Mouse (Mus musculus) erythroblast, embryonic 14.5 days (primary cell): Measurements from ENCODE around the gene Ctnna3. TPM values are rescaled to one million over a fixed set of nuclear protein-coding genes. Genes with fewer than 3 reads are reported as not detected.
A peak's percentile ranks its signal among the peaks of the same experiment; 100 is the strongest.
"Not testable (repeated sequence)": the region's sequence is repeated elsewhere in the genome, so short reads cannot be mapped to it uniquely, and the experiment has no call there.

Experiments used
- H3K27me3 ChIP-seq: 2 replicates; pipeline ENCODE4 v1.6.1; 2012; ENCODE audit warnings: inconsistent platforms; ENCODE audit not compliant: control insufficient read depth
- H3K36me3 ChIP-seq: 2 replicates; pipeline ENCODE4 v1.6.1; 2012; ENCODE audit warnings: mild to moderate bottlenecking, inconsistent platforms; ENCODE audit not compliant: control insufficient read depth
- H3K4me1 ChIP-seq: 2 replicates; pipeline ENCODE4 v1.6.1; 2012; ENCODE audit warnings: inconsistent platforms; ENCODE audit not compliant: control insufficient read depth
- H3K4me3 ChIP-seq: replicated peaks from 2 replicates; pipeline ENCODE3; 2012; ENCODE audit warnings: moderate library complexity, mild to moderate bottlenecking, inconsistent platforms
- H3K9me3 ChIP-seq: 2 replicates; pipeline ENCODE4 v1.6.1; 2012; ENCODE audit warnings: low read length, inconsistent platforms, mixed read lengths; ENCODE audit not compliant: control insufficient read depth
- GATA1 ChIP-seq: IDR thresholded peaks from 2 replicates; pipeline ENCODE4 v1.6.1; 2012; ENCODE audit warnings: low read length, inconsistent platforms, mixed read lengths
- TAL1 ChIP-seq: IDR thresholded peaks from 3 replicates; pipeline ENCODE4 v1.6.1; 2012; ENCODE audit warnings: low read length, inconsistent platforms, mixed read lengths
- polyA plus RNA-seq: library from polyadenylated mRNA; stranded (reverse); fragments of >175 nt; gene quantifications from 2 replicates; pipeline ENCODE4 v1.2.3, GENCODE M21; 2012

Gene Ctnna3
- polyA plus RNA-seq, 1 experiment, result not detected

- H3K4me3 ChIP-seq, result no peak overlapping the region
- TF ChIP-seq TAL1, result no peak
- no peak for TF ChIP-seq GATA1
- peaks cover 84% of the 10 kb centered on the region for H3K4me1 ChIP-seq
- H3K9me3 ChIP-seq, result no peaks in the 10 kb centered on the region
- no peaks in the 10 kb centered on the region; the same call in 1 of the 2 replicates for H3K36me3 ChIP-seq
- H3K27me3 ChIP-seq, result no peaks in the 10 kb centered on the region
These were observed 1.4 kb downstream of the Ctnna3 start for GRCm38 (mm10) chr10:63431221-63431736.

GRCm38 (mm10) chr10:63432099-63432498 lies 2.2 kb downstream of the Ctnna3 start:
- TF ChIP-seq GATA1, result no peak
- TF ChIP-seq TAL1, result no peak
- Histone ChIP-seq H3K9me3 (no peaks in the 10 kb centered on the region), H3K36me3 (no peaks in the 10 kb centered on the region; the same call in 1 of the 2 replicates), H3K4me3 (no peak overlapping the region), H3K4me1 (peaks cover 76% of the 10 kb centered on the region), H3K27me3 (no peaks in the 10 kb centered on the region)

- H3K9me3 ChIP-seq, result no peaks in the 10 kb centered on the region
- TF ChIP-seq GATA1 (no peak), TAL1 (no peak)
- H3K36me3 ChIP-seq, result no peaks in the 10 kb centered on the region; the same call in 1 of the 2 replicates
- no peaks in the 10 kb centered on the region for H3K27me3 ChIP-seq
- peaks cover 68% of the 10 kb centered on the region for H3K4me1 ChIP-seq
- H3K4me3 ChIP-seq, result no peak overlapping the region
These were observed 3.0 kb downstream of the Ctnna3 start for GRCm38 (mm10) chr10:63432887-63433286.

GRCm38 (mm10) chr10:63438736-63439262 lies 8.9 kb downstream of the Ctnna3 start:
- H3K9me3 ChIP-seq, result peaks cover 7% of the 10 kb centered on the region
- H3K36me3 ChIP-seq, result peaks cover 6% of the 10 kb centered on the region
- no peak overlapping the region for H3K4me3 ChIP-seq
- TF ChIP-seq GATA1 (no peak), TAL1 (no peak)
- H3K27me3 ChIP-seq, result no peaks in the 10 kb centered on the region
- H3K4me1 ChIP-seq, result peaks cover 59% of the 10 kb centered on the region

- H3K4me1 ChIP-seq, result peaks cover 60% of the 10 kb centered on the region
These were observed 9.9 kb downstream of the Ctnna3 start for GRCm38 (mm10) chr10:63439694-63440228.

GRCm38 (mm10) chr10:63444602-63445387 lies 14.9 kb downstream of the Ctnna3 start:
- peaks cover 20% of the 10 kb centered on the region for H3K9me3 ChIP-seq
- peak overlapping the region; percentile 57 for H3K4me3 ChIP-seq
- TF ChIP-seq TAL1 (peak; percentile 82), GATA1 (peak; percentile 4)
- peaks cover 55% of the 10 kb centered on the region for H3K4me1 ChIP-seq
- H3K27me3 ChIP-seq, result not testable (repeated sequence)
- H3K36me3 ChIP-seq, result peaks cover 11% of the 10 kb centered on the region

More at GRCm38 (mm10) chr10:63439694-63440228, 9.9 kb downstream of the Ctnna3 start:
- Histone ChIP-seq H3K9me3 (peaks cover 14% of the 10 kb centered on the region), H3K27me3 (no peaks in the 10 kb centered on the region), H3K4me3 (no peak overlapping the region), H3K36me3 (peaks cover 7% of the 10 kb centered on the region)
- no peak for TF ChIP-seq TAL1
- no peak for TF ChIP-seq GATA1

- peaks cover 37% of the 10 kb centered on the region for H3K4me1 ChIP-seq
- TF ChIP-seq TAL1 (peak; percentile 56), GATA1 (peak; percentile 24; the same call in 1 of the 2 replicates)
These were observed 24.0 kb downstream of the Ctnna3 start for GRCm38 (mm10) chr10:63453926-63454325.

GRCm38 (mm10) chr10:63455110-63455878 lies 25.4 kb downstream of the Ctnna3 start:
- no peaks in the 10 kb centered on the region for H3K36me3 ChIP-seq
- H3K4me1 ChIP-seq, result peaks cover 37% of the 10 kb centered on the region
- H3K27me3 ChIP-seq, result peaks cover 13% of the 10 kb centered on the region
- H3K9me3 ChIP-seq, result no peaks in the 10 kb centered on the region
- H3K4me3 ChIP-seq, result no peak overlapping the region
- TF ChIP-seq GATA1, result no peak
- no peak for TF ChIP-seq TAL1

More at GRCm38 (mm10) chr10:63453926-63454325, 24.0 kb downstream of the Ctnna3 start:
- no peak overlapping the region for H3K4me3 ChIP-seq
- peaks cover 11% of the 10 kb centered on the region for H3K27me3 ChIP-seq
- no peaks in the 10 kb centered on the region for H3K36me3 ChIP-seq
- H3K9me3 ChIP-seq, result no peaks in the 10 kb centered on the region
